Mouse (Mus musculus) hindbrain, embryonic 16.5 days (tissue): ENCODE data around the gene Mapkapk5. TPM values are rescaled to one million over a fixed set of nuclear protein-coding genes. Genes with fewer than 3 reads are reported as not detected.

Experiments used
- ATAC-seq: fragments of 200-750 bp; cut with Nextera tagmentation; 2 replicates; pipeline ENCODE4 v1.8.0; 2017; ENCODE audit warnings: moderate TSS enrichment, moderate library complexity
- H3K27ac ChIP-seq: fragments of 300-500 bp; sonication (generic); 2 replicates; pipeline ENCODE4 v1.5.1; 2014; ENCODE audit warnings: low read depth, mild to moderate bottlenecking, control low read depth, low read length, moderate library complexity
- H3K27me3 ChIP-seq: fragments of 300-500 bp; sonication (generic); replicated peaks from 2 replicates; pipeline ENCODE4 v1.6.1; 2014; ENCODE audit warnings: low read length; ENCODE audit not compliant: control insufficient read depth, insufficient read depth
- H3K36me3 ChIP-seq: fragments of 300-500 bp; sonication (generic); 2 replicates; pipeline ENCODE4 v1.6.1; 2014; ENCODE audit warnings: mild to moderate bottlenecking, low read length, moderate library complexity, mixed read lengths; ENCODE audit not compliant: control insufficient read depth, insufficient read depth
- H3K4me1 ChIP-seq: fragments of 300-500 bp; sonication (generic); 2 replicates; pipeline ENCODE4 v1.6.1; 2014; ENCODE audit warnings: low read depth, low read length; ENCODE audit not compliant: control insufficient read depth, insufficient read depth
- H3K4me2 ChIP-seq: fragments of 300-500 bp; sonication (generic); 2 replicates; pipeline ENCODE4 v1.6.1; 2014; ENCODE audit warnings: mild to moderate bottlenecking, low read length, control low read depth, moderate library complexity
- H3K4me3 ChIP-seq: fragments of 300-500 bp; sonication (generic); 2 replicates; pipeline ENCODE4 v1.5.1; 2014; ENCODE audit warnings: mild to moderate bottlenecking, low read length, control low read depth, moderate library complexity
- H3K9ac ChIP-seq: fragments of 300-500 bp; sonication (generic); 2 replicates; pipeline ENCODE4 v1.6.1; 2014; ENCODE audit warnings: low read depth, mild to moderate bottlenecking, control low read depth, low read length, moderate library complexity
- H3K9me3 ChIP-seq: fragments of 300-500 bp; sonication (generic); 2 replicates; pipeline ENCODE4 v1.6.1; 2014; ENCODE audit warnings: mild to moderate bottlenecking, low read length, moderate library complexity; ENCODE audit not compliant: control insufficient read depth
- WGBS: fragments of 180-500 bp; shearing (Covaris S2); extraction: QIAGEN DNeasy Blood & Tissue Kit; methylation state at CpG from one replicate; pipeline ENCODE4 v1.1.7; 2014; 5-methylcytosine and 5-hydroxymethylcytosine counted together
- polyA plus RNA-seq: library from polyadenylated mRNA; unstranded; fragments of >200 nt; fragmentation: Nextera tagmentation; extraction: Ambion mirVana; gene quantifications from 2 replicates; pipeline ENCODE4 v1.2.1, GENCODE M21; 2015

The Mapkapk5 gene
- polyA plus RNA-seq, 1 experiment from 2014 or later: 61.7 TPM

DNA sequence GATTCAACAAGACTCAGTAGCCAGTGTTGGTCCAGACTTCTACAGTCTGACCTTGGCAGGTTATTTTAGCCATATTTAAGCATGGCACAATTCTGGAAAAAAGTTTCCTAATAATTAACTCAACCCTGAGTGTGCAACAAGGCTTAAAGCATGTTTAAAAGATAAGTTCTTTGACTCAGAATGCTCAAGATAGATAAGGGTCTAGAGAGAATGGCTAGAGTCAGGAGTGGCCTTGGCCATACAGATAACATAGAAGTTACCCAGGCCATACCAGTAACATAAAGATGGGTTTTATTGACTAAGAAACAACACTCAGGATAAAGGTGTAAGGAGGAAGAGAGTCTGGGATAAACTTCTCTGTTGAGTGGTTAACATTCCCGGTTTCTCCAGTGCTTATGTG lies 69.7 kb downstream of the Mapkapk5 start:
- H3K36me3 ChIP-seq: no peaks in the 10 kb centered on the region
- WGBS: 100% methylated on average over 1 of the region's 1 CpGs
- no peaks in the 10 kb centered on the region for H3K27me3 ChIP-seq
- H3K4me2 ChIP-seq: no peak overlapping the region
- no peak overlapping the region for H3K27ac ChIP-seq
- H3K4me3 ChIP-seq: no peak overlapping the region
- no peak for ATAC-seq
- no peaks in the 10 kb centered on the region for H3K4me1 ChIP-seq
- no peaks in the 10 kb centered on the region for H3K9me3 ChIP-seq
- no peak overlapping the region for H3K9ac ChIP-seq

Other genes starting within 250 kb of the Mapkapk5 start
- gene Trafd1, start 160.3 kb downstream of the Mapkapk5 start, polyA plus RNA-seq: 112 and 124 TPM in 2 replicates
- 58.5 and 59.4 TPM in 2 replicates for gene Naa25, start 148.0 kb downstream of the Mapkapk5 start, polyA plus RNA-seq
- gene Tmem116, start 94.0 kb downstream of the Mapkapk5 start, polyA plus RNA-seq: 1.9 and 2.3 TPM in 2 replicates
- gene Erp29, start 93.4 kb downstream of the Mapkapk5 start, polyA plus RNA-seq: 199 and 211 TPM in 2 replicates
- 0.07 TPM in 1 of 2 replicates, not detected in the other for gene Adam1b, start 42.5 kb downstream of the Mapkapk5 start, polyA plus RNA-seq
- 3.1 and 3.8 TPM in 2 replicates for gene Adam1a, start 423 bp downstream of the Mapkapk5 start, polyA plus RNA-seq
- gene Gm42878, start 423 bp downstream of the Mapkapk5 start, polyA plus RNA-seq: 0.40 TPM in 1 of 2 replicates, not detected in the other
- gene Aldh2, start 47.9 kb upstream of the Mapkapk5 start, polyA plus RNA-seq: 150 and 156 TPM in 2 replicates
- 2.0 and 2.6 TPM in 2 replicates for gene Acad12, start 73.0 kb upstream of the Mapkapk5 start, polyA plus RNA-seq
- 1.3 and 1.4 TPM in 2 replicates for gene Acad10, start 114.6 kb upstream of the Mapkapk5 start, polyA plus RNA-seq
- gene Brap, start 114.7 kb upstream of the Mapkapk5 start, polyA plus RNA-seq: 36.1 and 42.5 TPM in 2 replicates
- 52.4 and 53.9 TPM in 2 replicates for gene Atxn2, start 165.4 kb upstream of the Mapkapk5 start, polyA plus RNA-seq